27 mouse cellular contexts compared by ENCODE assay signal in genomic region chr9:67441484-67441883, GRCm38 (mm10).
DNase-seq lines count a peak whose midpoint lies in the region; ATAC-seq lines count a peak whose summit lies in the region.
"Had no signal": no experiment of that assay in that cellular context is flagged by ENCODE, and none has a peak within 500 bp of the region (broad histone marks: within the 10 kb centered on the region; RNA-seq: fewer than 3 reads in every experiment).

No protein-coding gene starts in this region.

- no peaks in the 10 kb centered on the region for H3K36me3 ChIP-seq in heart, embryonic 10.5 days
- H3K36me3 ChIP-seq in heart, embryonic 15.5 days = no peaks in the 10 kb centered on the region
- H3K36me3 ChIP-seq in hindbrain, embryonic 16.5 days (ENCODE audit: control insufficient read depth, insufficient read depth, low read length) = no peaks in the 10 kb centered on the region
- no peaks in the 10 kb centered on the region for H3K36me3 ChIP-seq in hindbrain, embryonic 11.5 days (ENCODE audit: control insufficient read depth, insufficient read depth, low read length)
- no peaks in the 10 kb centered on the region for H3K36me3 ChIP-seq in embryonic facial prominence, embryonic 10.5 days (replicated peaks)
- H3K36me3 ChIP-seq: embryonic facial prominence, embryonic 15.5 days; G1E; limb, embryonic 10.5 days; limb, embryonic 15.5 days; liver, embryonic 13.5 days; neural tube, embryonic 15.5 days had no signal

- H3K27ac ChIP-seq in heart, embryonic 10.5 days = peak overlapping the region; percentile 72
- peak overlapping the region; percentile 37 for H3K27ac ChIP-seq in heart, embryonic 15.5 days
- no peak overlapping the region for H3K27ac ChIP-seq in hindbrain, embryonic 16.5 days (ENCODE audit: low read depth, low read length)
- H3K27ac ChIP-seq in hindbrain, embryonic 11.5 days (ENCODE audit: low read depth, low read length) = no peak overlapping the region
- H3K27ac ChIP-seq in embryonic facial prominence, embryonic 10.5 days (replicated peaks) = 0 out of 2 replicates have a peak overlapping the region, but pooled peaks have one; percentile 7
- H3K27ac ChIP-seq: embryonic facial prominence, embryonic 15.5 days; forebrain, embryonic 13.5 days; kidney, postnatal 0 days; limb, embryonic 10.5 days; limb, embryonic 15.5 days; liver, embryonic 13.5 days; neural tube, embryonic 15.5 days had no signal

- H3K4me3 ChIP-seq in heart, embryonic 10.5 days = no peak overlapping the region
- H3K4me3 ChIP-seq in heart, embryonic 15.5 days = no peak overlapping the region
- H3K4me3 ChIP-seq in hindbrain, embryonic 16.5 days (ENCODE audit: low read length) = no peak overlapping the region
- H3K4me3 ChIP-seq in hindbrain, embryonic 11.5 days (ENCODE audit: low read depth, low read length) = no peak overlapping the region
- no peak overlapping the region for H3K4me3 ChIP-seq in embryonic facial prominence, embryonic 10.5 days
- H3K4me3 ChIP-seq: embryonic facial prominence, embryonic 15.5 days; forebrain, embryonic 13.5 days; limb, embryonic 10.5 days; limb, embryonic 15.5 days; liver, embryonic 13.5 days; neural tube, embryonic 15.5 days had no signal

- DNase-seq in heart, embryonic 10.5 days (ENCODE audit: low spot score) = no peak
- DNase-seq in heart, adult 9 months (ENCODE audit: low spot score in 2 of 2) = no peak
- DNase-seq in heart, adult 8-10 months (ENCODE audit: low spot score) = no peak
- no peak for DNase-seq in hindbrain, embryonic 11.5 days (ENCODE audit: low spot score)
- no peak for DNase-seq in embryonic facial prominence, embryonic 10.5 days (ENCODE audit: low spot score)
- DNase-seq: adrenal gland, adult 8-10 months; cerebellum, adult 2 months; cerebellum, postnatal 14 days; gastrocnemius, postnatal 14 days; kidney, adult 8-10 months; kidney, postnatal 4 days; liver, embryonic 13.5 days; lung, adult 18-20 months; lung, postnatal 14 days; retina, postnatal 1 day; right cerebral cortex, postnatal 14 days; thymus, postnatal 4 days had no signal

- ATAC-seq in heart, embryonic 15.5 days (replicated peaks; ENCODE audit: insufficient number of reproducible peaks, insufficient read depth, low FRiP score, low read depth) = peak; percentile 82
- no peak for ATAC-seq in hindbrain, embryonic 16.5 days
- no peak for ATAC-seq in hindbrain, embryonic 11.5 days (ENCODE audit: low FRiP score)
- ATAC-seq: forebrain, embryonic 13.5 days; intestine, embryonic 16.5 days had no signal

- peaks cover 50% of the 10 kb centered on the region for H3K4me1 ChIP-seq in heart, embryonic 10.5 days
- H3K4me1 ChIP-seq in heart, embryonic 15.5 days (replicated peaks) = peaks cover 12% of the 10 kb centered on the region
- H3K4me1 ChIP-seq in hindbrain, embryonic 16.5 days (ENCODE audit: control insufficient read depth, insufficient read depth, low read depth, low read length) = peaks cover 4% of the 10 kb centered on the region; the same call in 1 of the 2 replicates
- peaks cover 4% of the 10 kb centered on the region; the same call in 1 of the 2 replicates for H3K4me1 ChIP-seq in hindbrain, embryonic 11.5 days (replicated peaks; ENCODE audit: control insufficient read depth, insufficient read depth, low read length)
- H3K4me1 ChIP-seq in embryonic facial prominence, embryonic 10.5 days = peaks cover 19% of the 10 kb centered on the region
- H3K4me1 ChIP-seq: embryonic facial prominence, embryonic 15.5 days; liver, embryonic 13.5 days had no signal

- H3K9me3 ChIP-seq in heart, embryonic 10.5 days = no peaks in the 10 kb centered on the region
- H3K9me3 ChIP-seq in heart, embryonic 15.5 days (replicated peaks) = no peaks in the 10 kb centered on the region
- H3K9me3 ChIP-seq in hindbrain, embryonic 16.5 days (ENCODE audit: control insufficient read depth, low read length) = no peaks in the 10 kb centered on the region
- H3K9me3 ChIP-seq in hindbrain, embryonic 11.5 days (ENCODE audit: control insufficient read depth, low read length) = no peaks in the 10 kb centered on the region
- no peaks in the 10 kb centered on the region for H3K9me3 ChIP-seq in embryonic facial prominence, embryonic 10.5 days
- H3K9me3 ChIP-seq: embryonic facial prominence, embryonic 15.5 days; forebrain, embryonic 13.5 days; limb, embryonic 10.5 days; limb, embryonic 15.5 days; liver, embryonic 13.5 days; neural tube, embryonic 15.5 days had no signal

- H3K4me2 ChIP-seq in heart, embryonic 15.5 days = no peak overlapping the region
- no peak overlapping the region for H3K4me2 ChIP-seq in hindbrain, embryonic 16.5 days (ENCODE audit: low read length)
- H3K4me2 ChIP-seq in hindbrain, embryonic 11.5 days (replicated peaks; ENCODE audit: low read depth, low read length) = no peak overlapping the region
- H3K4me2 ChIP-seq: embryonic facial prominence, embryonic 15.5 days; forebrain, embryonic 13.5 days; limb, embryonic 15.5 days; liver, embryonic 13.5 days; neural tube, embryonic 15.5 days had no signal

- H3K9ac ChIP-seq in heart, embryonic 15.5 days = no peak overlapping the region
- H3K9ac ChIP-seq in hindbrain, embryonic 16.5 days (ENCODE audit: low read depth, low read length) = peak overlapping the region; percentile 31; the same call in 1 of the 2 replicates
- H3K9ac ChIP-seq in hindbrain, embryonic 11.5 days (ENCODE audit: low read depth, low read length) = no peak overlapping the region
- H3K9ac ChIP-seq: embryonic facial prominence, embryonic 15.5 days; forebrain, embryonic 13.5 days; limb, embryonic 15.5 days; liver, embryonic 13.5 days; neural tube, embryonic 15.5 days had no signal

- H3K27me3 ChIP-seq in heart, embryonic 10.5 days (ENCODE audit: insufficient read depth, poor library complexity, severe bottlenecking) = no peaks in the 10 kb centered on the region; the same call in 1 of the 2 replicates
- no peaks in the 10 kb centered on the region for H3K27me3 ChIP-seq in heart, embryonic 15.5 days
- no peaks in the 10 kb centered on the region for H3K27me3 ChIP-seq in hindbrain, embryonic 16.5 days (replicated peaks; ENCODE audit: control insufficient read depth, insufficient read depth, low read length)
- no peaks in the 10 kb centered on the region for H3K27me3 ChIP-seq in hindbrain, embryonic 11.5 days (ENCODE audit: control insufficient read depth, insufficient read depth, low read length)
- no peaks in the 10 kb centered on the region for H3K27me3 ChIP-seq in embryonic facial prominence, embryonic 10.5 days (replicated peaks; ENCODE audit: low read depth, poor library complexity, severe bottlenecking)
- H3K27me3 ChIP-seq: embryonic facial prominence, embryonic 15.5 days; forebrain, embryonic 13.5 days; limb, embryonic 15.5 days; liver, embryonic 13.5 days; neural tube, embryonic 15.5 days had no signal

- WGBS in heart, embryonic 10.5 days = 14% methylated on average over 1 of the region's 2 CpGs
- WGBS in heart, embryonic 15.5 days = no CpG with 5 or more reads among the region's 2 CpGs
- 0% methylated on average over 1 of the region's 2 CpGs for WGBS in hindbrain, embryonic 16.5 days
- WGBS in hindbrain, embryonic 11.5 days = 20% methylated on average over 2 of the region's 2 CpGs
- WGBS in embryonic facial prominence, embryonic 10.5 days = 18% methylated on average over 1 of the region's 2 CpGs

Comparison
In these comparisons a context has a peak if more than half of its experiments do, and no peak if none do; other contexts are left out.
1. H3K27ac ChIP-seq: peak in heart, embryonic 10.5 days (single experiment), heart, embryonic 15.5 days (single experiment) and embryonic facial prominence, embryonic 10.5 days (single experiment); none in hindbrain, embryonic 16.5 days (single experiment) and hindbrain, embryonic 11.5 days (single experiment).